8 mouse cellular contexts compared by ENCODE assay signal in genomic region chr8:110725084-110725838, GRCm38 (mm10). TPM values are rescaled to one million over a fixed set of nuclear protein-coding genes. Genes with fewer than 3 reads are reported as not detected.
DNase-seq lines count a peak whose midpoint lies in the region; ATAC-seq lines count a peak whose summit lies in the region.

No protein-coding gene starts in this region.

- WGBS in heart, embryonic 14.5 days: 56% methylated on average over 7 of the region's 7 CpGs
- WGBS in forebrain, embryonic 15.5 days: 30% methylated on average over 7 of the region's 7 CpGs
- 60% methylated on average over 7 of the region's 7 CpGs for WGBS in neural tube, embryonic 15.5 days

- peak overlapping the region in 1 of 2 experiments; percentile 45; a peak in 1 of 4 replicates for H3K27ac ChIP-seq in heart, embryonic 14.5 days (replicated peaks in 1 of 2; ENCODE audit: control insufficient read depth in 1 of 2, insufficient read depth in 1 of 2, low read depth in 2 of 2, low read length in 2 of 2)
- peak overlapping the region; percentile 65 for H3K27ac ChIP-seq in forebrain, embryonic 15.5 days (replicated peaks)
- H3K27ac ChIP-seq in neural tube, embryonic 15.5 days (replicated peaks): peak overlapping the region; percentile 94

- no peaks in the 10 kb centered on the region for H3K27me3 ChIP-seq in heart, embryonic 14.5 days (ENCODE audit: control insufficient read depth, insufficient read depth, low read length)
- H3K27me3 ChIP-seq in forebrain, embryonic 15.5 days: no peaks in the 10 kb centered on the region
- no peaks in the 10 kb centered on the region for H3K27me3 ChIP-seq in neural tube, embryonic 15.5 days (replicated peaks)

- peaks cover 48% of the 10 kb centered on the region for H3K36me3 ChIP-seq in heart, embryonic 14.5 days (ENCODE audit: control insufficient read depth, insufficient read depth, low read length)
- H3K36me3 ChIP-seq in forebrain, embryonic 15.5 days: peaks cover 37% of the 10 kb centered on the region
- peaks cover 34% of the 10 kb centered on the region for H3K36me3 ChIP-seq in neural tube, embryonic 15.5 days

- H3K4me1 ChIP-seq in heart, embryonic 14.5 days (ENCODE audit: control insufficient read depth in 2 of 2, insufficient read depth in 2 of 2, low read length in 2 of 2): peaks cover 18 to 42% of the 10 kb centered on the region in 2 experiments
- H3K4me1 ChIP-seq in forebrain, embryonic 15.5 days: peaks cover 54% of the 10 kb centered on the region
- H3K4me1 ChIP-seq in neural tube, embryonic 15.5 days: peaks cover 57% of the 10 kb centered on the region

- DNase-seq in heart, postnatal 4 days: no peak
- peak; percentile 92 for DNase-seq in brain, adult 2 months (ENCODE audit: low read depth, low spot score)
- peak; percentile 91 for DNase-seq in layer of hippocampus, adult 9-11 months
- DNase-seq in gastrocnemius, postnatal 4 days (ENCODE audit: low spot score in 2 of 2): no peak
- no peak for DNase-seq in spleen, adult 18-20 months

- peak overlapping the region; percentile 44 for H3K9ac ChIP-seq in heart, embryonic 14.5 days (ENCODE audit: low read length)
- 0 out of 2 replicates have a peak overlapping the region, but pooled peaks have one; percentile 10 for H3K9ac ChIP-seq in forebrain, embryonic 15.5 days (replicated peaks)
- H3K9ac ChIP-seq in neural tube, embryonic 15.5 days (replicated peaks): peak overlapping the region; percentile 20; the same call in 1 of the 2 replicates

- ATAC-seq in heart, embryonic 14.5 days (ENCODE audit: insufficient number of reproducible peaks, insufficient read depth, low FRiP score, low read depth): no peak
- no peak for ATAC-seq in forebrain, embryonic 15.5 days (replicated peaks)
- ATAC-seq in neural tube, embryonic 15.5 days (ENCODE audit: low FRiP score): 0 out of 2 replicates have a peak, but pooled peaks have one; percentile 1

- no peak overlapping the region for H3K4me3 ChIP-seq in heart, embryonic 14.5 days (ENCODE audit: control insufficient read depth in 1 of 2, insufficient read depth in 1 of 2, low read depth in 1 of 2, low read length in 2 of 2)
- H3K4me3 ChIP-seq in forebrain, embryonic 15.5 days: no peak overlapping the region
- 0 out of 2 replicates have a peak overlapping the region, but pooled peaks have one; percentile 6 for H3K4me3 ChIP-seq in neural tube, embryonic 15.5 days (replicated peaks)

- 0 out of 2 replicates have a peak overlapping the region, but pooled peaks have one; percentile 18 for H3K4me2 ChIP-seq in heart, embryonic 14.5 days (ENCODE audit: low read length)
- H3K4me2 ChIP-seq in forebrain, embryonic 15.5 days (replicated peaks): peak overlapping the region; percentile 5; the same call in 1 of the 2 replicates
- H3K4me2 ChIP-seq in neural tube, embryonic 15.5 days: peak overlapping the region; percentile 81

- H3K9me3 ChIP-seq in heart, embryonic 14.5 days (ENCODE audit: control insufficient read depth, low read length): no peaks in the 10 kb centered on the region
- no peaks in the 10 kb centered on the region for H3K9me3 ChIP-seq in forebrain, embryonic 15.5 days
- no peaks in the 10 kb centered on the region for H3K9me3 ChIP-seq in neural tube, embryonic 15.5 days (replicated peaks)

RNA-seq across cellular contexts. Expression of gene Mtss1l, which starts 4.0 kb away (rescaled TPM):
- 17.2 and 17.6 TPM in 2 replicates for polyA plus RNA-seq in heart, embryonic 14.5 days (2014; fragmentation: Nextera tagmentation; extraction: Ambion mirVana)
- total RNA-seq in heart, postnatal 4 days (2021): 10 to 100 TPM; 50.6 to 61.0 TPM
- polyA plus RNA-seq in forebrain, embryonic 15.5 days (2015; fragmentation: Nextera tagmentation; extraction: Ambion mirVana): 22.5 and 32.2 TPM in 2 replicates
- polyA plus RNA-seq in neural tube, embryonic 15.5 days (2015; fragmentation: Nextera tagmentation; extraction: Ambion mirVana): 21.2 and 31.8 TPM in 2 replicates
- 10 to 100 TPM; 73.8 to 79.3 TPM for total RNA-seq in gastrocnemius, postnatal 4 days (2021)

Comparison
In these comparisons a context has a peak if more than half of its experiments do, and no peak if none do; other contexts are left out.
1. H3K4me2 ChIP-seq: peak in every context shown above with its lines; median percentile 81 in neural tube, embryonic 15.5 days; 18 in heart, embryonic 14.5 days; 5 in forebrain, embryonic 15.5 days.
2. DNase-seq: peak in brain, adult 2 months (single experiment) and layer of hippocampus, adult 9-11 months (single experiment); none in heart, postnatal 4 days (single experiment), gastrocnemius, postnatal 4 days (0 of 2) and spleen, adult 18-20 months (0 of 2).
3. Peak in every context shown above with its lines, with median percentiles within 50 percentile points of each other: H3K9ac ChIP-seq.